Comparison of ENCODE assay signal across 9 mouse cellular contexts in genomic region chr10:75828500-75828931, GRCm38 (mm10). TPM values are rescaled to one million over a fixed set of nuclear protein-coding genes. Genes with fewer than 3 reads are reported as not detected.
DNase-seq lines count a peak whose midpoint lies in the region; ATAC-seq lines count a peak whose summit lies in the region.
"Had no signal": no experiment of that assay in that cellular context is flagged by ENCODE, and none has a peak within 500 bp of the region (broad histone marks: within the 10 kb centered on the region; RNA-seq: fewer than 3 reads in every experiment).

No protein-coding gene starts in this region.

- DNase-seq in kidney, adult 18-20 months = peak; percentile 75
- peak; percentile 96 for DNase-seq in Muller cell, postnatal 12 days (ENCODE audit: inconsistent ontology term)
- DNase-seq in cerebellum, adult 9-10 months = peak; percentile 89
- DNase-seq in heart, postnatal 36 days = peak; percentile 54 to 63
- peak; percentile 69 for DNase-seq in lung, postnatal 10 days
- no peak for DNase-seq in spleen, postnatal 14 days (ENCODE audit: low spot score in 2 of 2)
- no peak for DNase-seq in urinary bladder, adult 2 months (ENCODE audit: low spot score)

- H3K9ac ChIP-seq in kidney, embryonic 16.5 days (replicated peaks; ENCODE audit: low read length) = no peak overlapping the region

- no peaks in the 10 kb centered on the region for H3K27me3 ChIP-seq in kidney, embryonic 16.5 days (ENCODE audit: insufficient read depth, low read length)

- intact Hi-C loops in heart, postnatal 36 days (cut with DNase I) = no loop called here

- no peak overlapping the region for H3K27ac ChIP-seq in kidney, embryonic 16.5 days (ENCODE audit: low read length)

- no peak overlapping the region for H3K4me2 ChIP-seq in kidney, embryonic 16.5 days (replicated peaks; ENCODE audit: low read depth, low read length)

- no peaks in the 10 kb centered on the region for H3K36me3 ChIP-seq in kidney, embryonic 16.5 days (ENCODE audit: insufficient read depth, low read length)

- H3K4me3 ChIP-seq in kidney, embryonic 16.5 days (ENCODE audit: low read length) = no peak overlapping the region

- no peaks in the 10 kb centered on the region for H3K9me3 ChIP-seq in kidney, embryonic 16.5 days (ENCODE audit: low read length)

- peaks cover 6% of the 10 kb centered on the region for H3K4me1 ChIP-seq in kidney, embryonic 16.5 days (ENCODE audit: insufficient read depth, low read length)

- ATAC-seq in kidney, embryonic 16.5 days (ENCODE audit: low FRiP score, low TSS enrichment) = no peak

RNA-seq across cellular contexts. Expression of gene Gstt4, which starts 6.2 kb away (rescaled TPM):
- not detected in 2 replicates for polyA plus RNA-seq in kidney, embryonic 16.5 days (2015; fragmentation: Nextera tagmentation; extraction: Ambion mirVana)
- total RNA-seq in heart, postnatal 36 days (2021) = not detected
- polyA plus RNA-seq in urinary bladder, adult 2 months (2012; rRNA removed) = 0.11 TPM in 1 of 2 replicates, not detected in the other
- polyA plus RNA-seq: heart, embryonic 16.5 days had no signal

RNA-seq across cellular contexts. Expression of gene Gstt2, which starts 8.7 kb away (rescaled TPM):
- polyA plus RNA-seq in kidney, embryonic 16.5 days (2015; fragmentation: Nextera tagmentation; extraction: Ambion mirVana) = 53.0 and 56.2 TPM in 2 replicates
- 10 to 100 TPM; 13.2 to 13.5 TPM for total RNA-seq in heart, postnatal 36 days (2021)
- 107 and 144 TPM in 2 replicates for polyA plus RNA-seq in urinary bladder, adult 2 months (2012; rRNA removed)

RNA-seq across cellular contexts. Expression of gene Gstt1, which starts 30.1 kb away (rescaled TPM):
- 16.5 and 19.7 TPM in 2 replicates for polyA plus RNA-seq in kidney, embryonic 16.5 days (2015; fragmentation: Nextera tagmentation; extraction: Ambion mirVana)
- total RNA-seq in heart, postnatal 36 days (2021) = 10 to 100 TPM; 14.5 to 20.3 TPM
- polyA plus RNA-seq in urinary bladder, adult 2 months (2012; rRNA removed) = 160 and 208 TPM in 2 replicates

RNA-seq across cellular contexts. Expression of gene Mif, which starts 31.5 kb away (rescaled TPM):
- polyA plus RNA-seq in kidney, embryonic 16.5 days (2015; fragmentation: Nextera tagmentation; extraction: Ambion mirVana) = 2,002 and 2,111 TPM in 2 replicates
- total RNA-seq in heart, postnatal 36 days (2021) = 100 to 1,000 TPM; 196 to 202 TPM
- 542 and 602 TPM in 2 replicates for polyA plus RNA-seq in urinary bladder, adult 2 months (2012; rRNA removed)

RNA-seq across cellular contexts. Expression of gene Gstt3, which starts 47.3 kb away (rescaled TPM):
- polyA plus RNA-seq in kidney, embryonic 16.5 days (2015; fragmentation: Nextera tagmentation; extraction: Ambion mirVana) = 54.8 and 56.5 TPM in 2 replicates
- total RNA-seq in heart, postnatal 36 days (2021) = 1 to 10 TPM; 4.1 to 4.8 TPM
- polyA plus RNA-seq in urinary bladder, adult 2 months (2012; rRNA removed) = 130 and 148 TPM in 2 replicates

Comparison
In these comparisons a context has a peak if more than half of its experiments do, and no peak if none do; other contexts are left out.
1. DNase-seq: peak in kidney, adult 18-20 months (single experiment), Muller cell, postnatal 12 days (single experiment), cerebellum, adult 9-10 months (single experiment), heart, postnatal 36 days (2 of 2) and lung, postnatal 10 days (single experiment); none in spleen, postnatal 14 days (0 of 2) and urinary bladder, adult 2 months (single experiment).